Mouse (Mus musculus) olfactory bulb, adult 2 months (tissue): ENCODE results near the gene Zdhhc17.

Source experiments
- CTCF ChIP-seq: fragments of 200-500 bp; IDR thresholded peaks from 2 replicates; pipeline ENCODE4 v1.5.1; 2012; ENCODE audit warnings: low read depth, mild to moderate bottlenecking, low read length, moderate library complexity; ENCODE audit not compliant: insufficient read depth
- POLR2A ChIP-seq: fragments of 200-500 bp; IDR thresholded peaks from 2 replicates; pipeline ENCODE4 v1.6.1; 2012; ENCODE audit warnings: mild to moderate bottlenecking, low read depth, low read length, moderate library complexity; ENCODE audit not compliant: insufficient read depth

GRCm38 (mm10) chr10:111036851-111037250 lies 26.9 kb upstream of the Zdhhc17 start:
- TF ChIP-seq CTCF, result no peak
- no peak for TF ChIP-seq POLR2A
